Mouse (Mus musculus) midbrain, embryonic 11.5 days (tissue): ENCODE measurements around the gene Snapc4. TPM values are rescaled to one million over a fixed set of nuclear protein-coding genes. Genes with fewer than 3 reads are reported as not detected.
A peak's percentile ranks its signal among the peaks of the same experiment; 100 is the strongest.

Source experiments
- ATAC-seq: fragments of 200-750 bp; cut with Nextera tagmentation; 2 replicates; pipeline ENCODE4 v1.8.0; 2017; ENCODE audit warnings: moderate TSS enrichment, moderate library complexity; ENCODE audit not compliant: low FRiP score
- DNase-seq: peaks from one replicate; pipeline ENCODE4 v3.0.0; 2015; ENCODE audit warnings: low spot score; ENCODE audit errors: missing footprints
- H3K27ac ChIP-seq: fragments of 300-500 bp; sonication (generic); 2 replicates; pipeline ENCODE4 v1.5.1; 2014; ENCODE audit warnings: low read depth, low read length
- H3K27me3 ChIP-seq: fragments of 300-500 bp; sonication (generic); 2 replicates; pipeline ENCODE4 v1.6.1; 2014; ENCODE audit warnings: mild to moderate bottlenecking, low read length, moderate library complexity, mixed read lengths; ENCODE audit not compliant: control insufficient read depth, insufficient read depth
- H3K36me3 ChIP-seq: fragments of 300-500 bp; sonication (generic); 2 replicates; pipeline ENCODE4 v1.6.1; 2014; ENCODE audit warnings: mild to moderate bottlenecking, low read length, moderate library complexity, mixed read lengths; ENCODE audit not compliant: control insufficient read depth, insufficient read depth
- H3K4me1 ChIP-seq: fragments of 300-500 bp; sonication (generic); 2 replicates; pipeline ENCODE4 v1.6.1; 2014; ENCODE audit warnings: low read length; ENCODE audit not compliant: control insufficient read depth, insufficient read depth
- H3K4me2 ChIP-seq: fragments of 300-500 bp; sonication (generic); 2 replicates; pipeline ENCODE4 v1.6.1; 2014; ENCODE audit warnings: mild to moderate bottlenecking, moderate library complexity
- H3K4me3 ChIP-seq: fragments of 300-500 bp; sonication (generic); 2 replicates; pipeline ENCODE4 v1.5.1; 2014; ENCODE audit warnings: low read depth, low read length
- H3K9ac ChIP-seq: fragments of 300-500 bp; sonication (generic); 2 replicates; pipeline ENCODE4 v1.6.1; 2014; ENCODE audit warnings: low read length
- H3K9me3 ChIP-seq: fragments of 300-500 bp; sonication (generic); 2 replicates; pipeline ENCODE4 v1.6.1; 2016; ENCODE audit warnings: low read length; ENCODE audit not compliant: control insufficient read depth
- WGBS: fragments of 180-500 bp; shearing (Covaris S2); extraction: QIAGEN DNeasy Blood & Tissue Kit; methylation state at CpG from one replicate; pipeline ENCODE4 v1.1.7; 2014; 5-methylcytosine and 5-hydroxymethylcytosine counted together
- polyA plus RNA-seq: library from polyadenylated mRNA; unstranded; fragments of >200 nt; fragmentation: Nextera tagmentation; extraction: Ambion mirVana; gene quantifications from 2 replicates; pipeline ENCODE4 v1.2.1, GENCODE M21; 2014

The Snapc4 gene
- polyA plus RNA-seq, 1 experiment from 2014 or later, result 22.5 TPM

DNA sequence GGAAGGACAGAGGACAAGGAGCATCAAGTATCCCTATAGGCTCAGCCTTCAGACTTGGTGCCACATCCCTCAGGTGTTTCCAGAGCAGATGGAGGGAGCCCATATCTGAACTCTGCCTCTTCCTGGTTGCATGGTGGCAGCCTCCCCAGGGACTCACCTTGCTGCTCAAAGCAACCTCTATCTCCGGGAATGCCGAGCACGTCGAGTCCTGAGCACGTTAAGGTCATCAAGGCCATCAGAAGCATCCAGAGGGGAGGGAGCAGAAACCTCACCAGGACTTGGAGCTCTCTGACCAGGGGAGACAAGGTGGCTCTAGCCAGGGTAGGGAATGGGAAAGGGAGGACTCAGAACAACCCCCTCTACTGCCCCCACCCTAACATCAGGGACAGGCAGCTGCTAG is 17.0 kb downstream of the Snapc4 start:
- Histone ChIP-seq H3K9me3 (no peaks in the 10 kb centered on the region), H3K9ac (no peak overlapping the region), H3K36me3 (peaks cover 23% of the 10 kb centered on the region), H3K27me3 (no peaks in the 10 kb centered on the region), H3K4me2 (no peak overlapping the region), H3K4me3 (no peak overlapping the region), H3K27ac (no peak overlapping the region), H3K4me1 (no peaks in the 10 kb centered on the region)
- 95% methylated on average over 5 of the region's 5 CpGs for WGBS
- no peak for ATAC-seq
- no peak for DNase-seq

DNA sequence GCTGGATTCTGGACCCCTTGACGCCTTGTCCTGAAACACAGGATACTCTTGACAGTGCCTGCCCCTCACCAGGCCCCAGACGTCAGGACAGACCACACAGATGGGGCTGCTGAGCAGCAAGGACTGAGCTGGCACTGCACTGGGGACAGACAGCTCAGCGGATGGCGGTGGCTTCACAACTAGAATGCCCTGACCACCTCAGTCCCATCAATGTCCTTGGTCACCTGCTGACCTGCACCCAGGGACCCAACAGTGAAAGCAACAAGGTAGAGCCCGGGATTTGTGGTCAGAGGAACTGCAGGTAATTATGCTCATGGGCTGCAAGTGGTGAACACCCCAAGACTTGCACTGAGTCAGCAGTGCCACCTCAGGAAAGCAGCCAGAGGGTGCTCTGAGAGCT is 17.5 kb downstream of the Snapc4 start:
- no peak for ATAC-seq
- Histone ChIP-seq H3K27me3 (no peaks in the 10 kb centered on the region), H3K4me1 (no peaks in the 10 kb centered on the region), H3K4me2 (no peak overlapping the region), H3K9me3 (no peaks in the 10 kb centered on the region), H3K36me3 (peaks cover 23% of the 10 kb centered on the region), H3K4me3 (no peak overlapping the region), H3K9ac (no peak overlapping the region), H3K27ac (no peak overlapping the region)
- DNase-seq, result no peak
- WGBS, result 85% methylated on average over 5 of the region's 5 CpGs

DNA sequence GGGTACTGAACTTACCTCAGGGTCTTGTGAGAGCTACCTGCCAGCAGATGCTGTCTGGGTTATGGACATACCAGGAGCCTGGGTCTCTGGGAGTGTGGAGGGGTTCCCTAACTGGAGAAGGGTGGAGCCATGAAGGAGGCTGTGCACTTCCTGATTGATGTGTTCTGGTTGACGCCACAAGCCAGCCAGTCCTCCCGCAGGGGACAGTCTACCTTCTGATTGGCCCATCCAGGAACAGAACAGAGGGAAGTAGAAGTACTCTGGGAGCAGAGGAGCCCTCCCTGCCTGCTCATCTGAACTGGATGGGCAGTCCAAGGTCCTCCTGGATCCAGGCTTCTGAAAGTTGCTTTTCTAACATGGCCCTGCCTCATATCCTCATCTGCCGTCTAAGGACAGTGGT is 19.7 kb downstream of the Snapc4 start, which contains the start of gene Card9:
Gene Card9 (minus strand): TSS at position 147 of the 400 bp plus-strand sequence.
- H3K9me3 ChIP-seq, result no peaks in the 10 kb centered on the region
- H3K27ac ChIP-seq, result no peak within 1 kb of the TSS
- no peaks in the 10 kb centered on the region for H3K27me3 ChIP-seq
- 54% methylated on average over 3 of the region's 3 CpGs for WGBS
- H3K9ac ChIP-seq, result no peak within 1 kb of the TSS
- no peak within 1 kb of the TSS for H3K4me2 ChIP-seq
- no peaks in the 10 kb centered on the region for H3K4me1 ChIP-seq
- no peak for DNase-seq
- peaks cover 6% of the 10 kb centered on the region; the same call in 1 of the 2 replicates for H3K36me3 ChIP-seq
- H3K4me3 ChIP-seq, result no peak within 1 kb of the TSS
- no peak for ATAC-seq

DNA sequence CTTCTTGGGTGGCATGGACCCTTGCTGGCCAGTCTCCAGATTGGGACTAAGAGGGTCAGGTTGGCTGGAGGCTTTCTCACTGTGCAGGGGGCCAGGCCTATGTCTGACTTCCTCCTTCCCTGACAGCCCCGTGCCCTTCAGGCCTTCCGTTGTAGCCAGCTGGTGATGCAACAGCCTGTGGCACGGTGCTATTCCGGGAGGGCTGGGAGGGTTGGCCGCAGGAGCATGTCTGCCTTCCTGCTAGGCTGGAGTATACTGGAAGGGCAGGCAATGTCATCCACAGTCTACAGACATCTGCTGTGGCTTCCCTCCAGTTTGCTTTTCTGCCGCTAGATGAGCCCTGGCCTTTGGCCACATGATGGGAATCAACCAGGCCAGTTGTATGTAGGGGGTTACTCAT is 20.5 kb downstream of the Snapc4 start:
- no peak overlapping the region for H3K4me3 ChIP-seq
- no peaks in the 10 kb centered on the region for H3K9me3 ChIP-seq
- no peaks in the 10 kb centered on the region for H3K27me3 ChIP-seq
- no peak for DNase-seq
- ATAC-seq, result no peak
- no peak overlapping the region for H3K4me2 ChIP-seq
- no peaks in the 10 kb centered on the region for H3K4me1 ChIP-seq
- no peak overlapping the region for H3K27ac ChIP-seq
- no peak overlapping the region for H3K9ac ChIP-seq
- 92% methylated on average over 6 of the region's 6 CpGs for WGBS
- no peaks in the 10 kb centered on the region; the same call in 1 of the 2 replicates for H3K36me3 ChIP-seq

DNA sequence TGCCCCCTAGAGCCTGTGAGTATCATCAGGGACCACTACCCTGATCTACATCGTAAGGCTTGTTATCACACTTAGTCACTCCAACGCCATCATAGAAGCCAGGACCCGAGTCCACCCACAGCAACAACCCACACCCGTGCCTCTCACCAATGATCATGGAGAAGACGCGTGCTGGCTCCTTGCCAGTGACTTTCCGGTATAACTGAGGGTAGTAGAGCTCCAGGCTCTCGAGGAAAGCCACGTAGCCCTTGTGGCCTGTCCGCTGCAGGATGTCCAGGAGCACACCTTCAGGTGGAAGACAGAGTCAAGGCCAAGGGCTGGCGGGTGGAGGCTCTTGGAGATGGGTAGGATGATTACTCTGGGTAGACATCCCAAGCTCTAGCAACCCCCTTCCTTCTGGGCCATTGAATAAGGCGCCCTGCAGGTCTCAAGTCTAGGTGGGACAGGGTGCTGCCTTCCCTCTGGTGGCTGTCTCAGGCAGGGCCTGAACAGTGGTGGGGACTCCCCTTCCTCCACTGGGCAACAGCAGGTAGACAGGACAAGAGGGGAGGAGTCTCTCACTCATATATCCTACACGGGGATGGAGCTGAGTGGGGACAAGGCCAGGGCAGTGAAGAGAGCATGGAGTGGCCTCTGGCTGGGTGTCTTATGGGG is 21.7 kb downstream of the Snapc4 start:
- H3K27me3 ChIP-seq, result no peaks in the 10 kb centered on the region

DNA sequence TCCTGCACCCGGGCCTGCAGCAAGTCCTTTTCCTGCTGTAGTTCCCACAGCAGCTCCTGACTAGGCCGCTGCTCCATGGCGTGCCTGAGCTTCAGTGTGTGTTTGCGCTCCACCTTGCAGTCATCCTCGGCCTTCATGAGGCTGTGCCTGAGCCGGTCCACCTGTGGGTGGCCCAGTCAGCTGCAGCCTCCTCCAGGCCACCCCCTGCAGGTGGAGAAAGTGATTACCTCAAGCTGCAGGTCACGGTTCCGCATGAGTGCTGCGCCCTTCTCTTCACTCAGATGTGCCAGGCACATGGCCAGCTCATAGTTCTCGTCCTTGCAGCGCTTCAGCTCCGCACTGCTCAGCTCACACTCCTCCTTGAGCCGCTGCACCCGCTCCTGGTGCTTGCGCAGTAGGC is 23.0 kb downstream of the Snapc4 start:
- Histone ChIP-seq H3K4me2 (no peak overlapping the region), H3K4me1 (peaks cover 6% of the 10 kb centered on the region), H3K9ac (no peak overlapping the region), H3K9me3 (no peaks in the 10 kb centered on the region), H3K27ac (no peak overlapping the region), H3K27me3 (no peaks in the 10 kb centered on the region), H3K4me3 (no peak overlapping the region), H3K36me3 (no peaks in the 10 kb centered on the region)
- ATAC-seq (no peak), DNase-seq (no peak)
- 45% methylated on average over 15 of the region's 15 CpGs for WGBS

More for the DNA sequence above, 21.7 kb downstream of the Snapc4 start:
- no peak for ATAC-seq
- no peak overlapping the region for H3K27ac ChIP-seq
- H3K9ac ChIP-seq, result no peak overlapping the region; the same call in 1 of the 2 replicates
- H3K4me3 ChIP-seq, result no peak overlapping the region
- H3K9me3 ChIP-seq, result no peaks in the 10 kb centered on the region
- DNase-seq, result no peak
- 84% methylated on average over 13 of the region's 13 CpGs for WGBS
- no peak overlapping the region for H3K4me2 ChIP-seq
- no peaks in the 10 kb centered on the region for H3K36me3 ChIP-seq
- H3K4me1 ChIP-seq, result no peaks in the 10 kb centered on the region

DNA sequence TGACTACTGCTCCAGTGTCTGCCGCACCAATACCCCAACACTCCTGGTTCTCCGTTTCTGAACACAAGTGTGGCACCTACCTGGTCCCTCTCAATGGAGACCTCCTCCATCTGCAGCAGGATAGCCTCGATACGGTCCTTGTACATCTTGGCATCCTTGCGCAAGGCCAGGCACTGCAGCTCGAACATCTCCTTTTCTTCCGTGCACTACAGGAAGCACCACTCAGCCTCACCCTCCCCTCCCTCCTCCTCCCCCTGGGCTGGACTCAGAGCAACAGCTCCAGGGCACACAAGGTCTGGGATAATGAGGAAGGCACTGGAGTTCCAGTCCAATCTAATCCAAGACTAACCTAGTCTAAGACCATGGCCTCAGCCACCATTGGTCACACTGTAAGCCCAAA is 23.8 kb downstream of the Snapc4 start:
- H3K4me1 ChIP-seq, result peaks cover 7% of the 10 kb centered on the region
- no peaks in the 10 kb centered on the region for H3K9me3 ChIP-seq
- H3K27ac ChIP-seq, result no peak overlapping the region
- WGBS, result 81% methylated on average over 7 of the region's 7 CpGs
- no peaks in the 10 kb centered on the region for H3K27me3 ChIP-seq
- H3K4me2 ChIP-seq, result no peak overlapping the region
- H3K36me3 ChIP-seq, result no peaks in the 10 kb centered on the region
- no peak for ATAC-seq
- no peak overlapping the region for H3K4me3 ChIP-seq
- no peak overlapping the region for H3K9ac ChIP-seq
- DNase-seq, result peak; percentile 71

DNA sequence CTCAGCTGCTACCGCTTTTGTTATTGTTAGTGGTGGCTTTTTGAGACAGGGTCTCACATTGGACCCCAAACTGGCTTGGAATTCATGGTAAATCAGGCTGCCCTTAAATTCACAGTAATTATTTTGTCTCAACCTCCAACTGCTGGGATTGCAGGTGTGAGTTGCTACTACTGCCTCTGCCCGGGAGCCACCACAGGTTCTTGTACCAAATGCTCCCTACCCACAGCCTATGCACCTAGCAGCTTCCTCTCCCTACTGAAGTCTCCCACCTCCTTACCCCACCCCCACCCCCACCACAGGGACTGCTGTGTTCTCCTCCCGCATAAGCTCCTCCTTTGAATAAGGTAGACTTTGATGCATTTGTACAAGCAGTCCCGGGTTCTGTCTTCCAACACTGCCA is 24.2 kb downstream of the Snapc4 start:
- Histone ChIP-seq H3K9ac (no peak overlapping the region), H3K4me2 (no peak overlapping the region), H3K27me3 (no peaks in the 10 kb centered on the region), H3K4me1 (peaks cover 7% of the 10 kb centered on the region), H3K4me3 (no peak overlapping the region), H3K36me3 (no peaks in the 10 kb centered on the region), H3K27ac (no peak overlapping the region), H3K9me3 (no peaks in the 10 kb centered on the region)
- ATAC-seq, result no peak
- DNase-seq, result no peak
- WGBS, result 83% methylated on average over 4 of the region's 4 CpGs

DNA sequence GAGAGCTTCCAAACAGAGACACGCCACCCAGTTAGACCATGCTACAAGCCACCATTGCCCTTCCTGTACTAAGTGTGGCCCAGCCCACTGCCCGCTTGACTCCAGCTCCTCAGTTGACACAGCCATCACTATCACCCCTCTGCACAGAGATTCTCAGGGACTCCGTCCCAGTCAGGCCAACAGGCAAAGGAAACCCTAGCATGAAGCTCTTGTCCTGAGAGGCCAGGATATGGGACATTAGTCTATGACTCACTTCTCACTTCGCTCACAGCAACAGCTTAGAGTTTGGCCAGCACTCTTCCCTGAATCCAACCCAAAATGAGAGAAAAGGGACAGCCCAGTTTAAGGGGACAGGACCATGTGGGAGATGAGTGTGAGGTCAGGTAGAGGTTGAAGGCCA is 26.1 kb downstream of the Snapc4 start:
- WGBS, result 89% methylated on average over 4 of the region's 4 CpGs
- no peak overlapping the region for H3K27ac ChIP-seq
- DNase-seq, result no peak
- no peaks in the 10 kb centered on the region for H3K27me3 ChIP-seq
- ATAC-seq, result no peak
- no peaks in the 10 kb centered on the region for H3K36me3 ChIP-seq
- H3K4me1 ChIP-seq, result peaks cover 15% of the 10 kb centered on the region
- H3K9me3 ChIP-seq, result no peaks in the 10 kb centered on the region
- H3K9ac ChIP-seq, result no peak overlapping the region
- H3K4me3 ChIP-seq, result no peak overlapping the region
- no peak overlapping the region for H3K4me2 ChIP-seq
